Mouse (Mus musculus) embryonic facial prominence, embryonic 15.5 days (tissue): Measurements from ENCODE around the gene Eml1. TPM values are rescaled to one million over a fixed set of nuclear protein-coding genes. Genes with fewer than 3 reads are reported as not detected.
A peak's percentile ranks its signal among the peaks of the same experiment; 100 is the strongest.

ENCODE experiments used
- ATAC-seq: fragments of 200-750 bp; cut with Nextera tagmentation; 2 replicates; pipeline ENCODE4 v1.8.0; 2017; ENCODE audit warnings: low read depth, moderate TSS enrichment; ENCODE audit not compliant: insufficient number of reproducible peaks, low FRiP score, low TSS enrichment
- H3K27ac ChIP-seq: fragments of 300-500 bp; sonication (generic); replicated peaks from 2 replicates; pipeline ENCODE4 v1.5.1; 2015; ENCODE audit warnings: mild to moderate bottlenecking, inconsistent platforms
- H3K27me3 ChIP-seq: fragments of 300-500 bp; sonication (generic); 2 replicates; pipeline ENCODE4 v1.6.1; 2015; ENCODE audit warnings: inconsistent platforms
- H3K36me3 ChIP-seq: fragments of 300-500 bp; sonication (generic); 2 replicates; pipeline ENCODE4 v1.6.1; 2015; ENCODE audit warnings: mild to moderate bottlenecking, inconsistent platforms
- H3K4me1 ChIP-seq: fragments of 300-500 bp; sonication (generic); 2 replicates; pipeline ENCODE4 v1.6.1; 2015; ENCODE audit warnings: inconsistent platforms
- H3K4me2 ChIP-seq: fragments of 300-500 bp; sonication (generic); replicated peaks from 2 replicates; pipeline ENCODE4 v1.6.1; 2015; ENCODE audit warnings: mild to moderate bottlenecking, inconsistent platforms
- H3K4me3 ChIP-seq: fragments of 300-500 bp; sonication (generic); replicated peaks from 2 replicates; pipeline ENCODE4 v1.5.1; 2015; ENCODE audit warnings: mild to moderate bottlenecking, inconsistent platforms
- H3K9ac ChIP-seq: fragments of 300-500 bp; sonication (generic); 2 replicates; pipeline ENCODE4 v1.6.1; 2015; ENCODE audit warnings: inconsistent platforms
- H3K9me3 ChIP-seq: fragments of 300-500 bp; sonication (generic); replicated peaks from 2 replicates; pipeline ENCODE4 v1.6.1; 2016; ENCODE audit warnings: inconsistent platforms
- WGBS: fragments of 180-500 bp; shearing (Covaris S2); methylation state at CpG from one replicate; pipeline ENCODE4 v1.1.7; 2015; 5-methylcytosine and 5-hydroxymethylcytosine counted together
- polyA plus RNA-seq: library from polyadenylated mRNA; unstranded; fragments of >200 nt; fragmentation: Nextera tagmentation; extraction: Ambion mirVana; gene quantifications from 2 replicates; pipeline ENCODE4 v1.2.1, GENCODE M21; 2015

Gene Eml1
- polyA plus RNA-seq, 1 experiment from 2014 or later: 64.7 TPM

GRCm38 (mm10) chr12:108352371-108353136 is 18.2 kb upstream of the Eml1 start:
- Histone ChIP-seq H3K4me3 (peak overlapping the region; percentile 29), H3K36me3 (no peaks in the 10 kb centered on the region), H3K9me3 (no peaks in the 10 kb centered on the region), H3K4me2 (peak overlapping the region; percentile 50), H3K27me3 (peaks cover 45% of the 10 kb centered on the region), H3K4me1 (peaks cover 11% of the 10 kb centered on the region), H3K27ac (no peak overlapping the region), H3K9ac (no peak overlapping the region)
- ATAC-seq: no peak
- WGBS: 8% methylated on average over 35 of the region's 35 CpGs

DNA sequence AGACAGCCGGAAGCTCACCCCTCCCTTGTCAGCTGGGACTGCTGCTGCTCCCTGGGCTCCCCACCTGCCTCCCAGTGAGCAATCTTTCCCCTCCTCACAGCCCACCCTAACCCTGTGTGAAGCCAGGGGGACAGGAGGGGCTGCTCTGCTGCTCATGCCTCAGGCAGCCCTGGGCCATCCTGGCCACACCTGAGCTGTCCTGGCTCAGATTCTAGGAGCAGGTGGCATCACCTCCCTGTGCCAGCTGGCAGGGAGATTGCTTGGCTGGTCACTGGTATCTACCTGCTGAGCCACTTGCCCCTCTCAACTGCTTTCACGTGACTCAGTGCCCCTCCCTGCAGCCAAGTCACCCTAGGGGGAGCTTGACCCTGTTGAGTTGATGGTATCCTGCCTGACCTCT is 16.5 kb upstream of the Eml1 start:
- Histone ChIP-seq H3K27ac (no peak overlapping the region), H3K4me2 (no peak overlapping the region), H3K4me1 (peaks cover 11% of the 10 kb centered on the region), H3K9me3 (no peaks in the 10 kb centered on the region), H3K27me3 (peaks cover 45% of the 10 kb centered on the region), H3K36me3 (no peaks in the 10 kb centered on the region), H3K4me3 (no peak overlapping the region), H3K9ac (no peak overlapping the region)
- WGBS: 47% methylated on average over 2 of the region's 2 CpGs
- ATAC-seq: no peak

DNA sequence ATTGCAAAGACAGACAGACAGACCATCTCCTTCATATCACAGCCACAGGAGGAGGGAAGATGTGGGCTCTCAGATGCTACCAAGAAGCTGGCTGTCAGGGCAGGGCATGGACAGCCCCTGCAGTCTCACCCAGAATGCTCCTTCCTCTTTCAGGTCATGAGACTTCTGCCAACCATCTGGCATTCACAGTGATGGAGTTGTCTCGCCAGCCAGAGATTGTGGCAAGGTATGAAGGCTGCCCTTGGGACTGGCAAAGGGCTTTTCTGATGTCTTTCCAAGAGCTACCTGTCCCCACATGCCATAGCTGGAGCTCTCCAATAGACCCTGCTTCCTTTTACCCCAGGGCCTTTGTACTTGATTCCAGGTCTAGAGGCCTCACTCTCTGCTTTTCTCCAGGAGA is 15.5 kb upstream of the Eml1 start:
- Histone ChIP-seq H3K4me1 (peaks cover 11% of the 10 kb centered on the region), H3K27me3 (peaks cover 42% of the 10 kb centered on the region), H3K4me3 (no peak overlapping the region), H3K9ac (no peak overlapping the region), H3K27ac (no peak overlapping the region), H3K36me3 (no peaks in the 10 kb centered on the region), H3K9me3 (no peaks in the 10 kb centered on the region), H3K4me2 (no peak overlapping the region)
- 0 out of 2 replicates have a peak, but pooled peaks have one; percentile 13 for ATAC-seq
- WGBS: 90% methylated on average over 1 of the region's 1 CpGs

- Histone ChIP-seq H3K36me3 (no peaks in the 10 kb centered on the region), H3K9me3 (no peaks in the 10 kb centered on the region), H3K4me3 (no peak overlapping the region), H3K4me2 (no peak overlapping the region), H3K9ac (no peak overlapping the region), H3K27me3 (peaks cover 36% of the 10 kb centered on the region), H3K4me1 (peaks cover 11% of the 10 kb centered on the region), H3K27ac (no peak overlapping the region)
- no peak for ATAC-seq
Measured at GRCm38 (mm10) chr12:108355986-108356385, 14.8 kb upstream of the Eml1 start.

- no peak overlapping the region for H3K4me2 ChIP-seq
- H3K9me3 ChIP-seq: no peaks in the 10 kb centered on the region
- 5% methylated on average over 5 of the region's 5 CpGs for WGBS
- no peak overlapping the region for H3K9ac ChIP-seq
- peaks cover 24% of the 10 kb centered on the region for H3K4me1 ChIP-seq
- peak; percentile 73 for ATAC-seq
- H3K27ac ChIP-seq: no peak overlapping the region
- H3K36me3 ChIP-seq: no peaks in the 10 kb centered on the region
- no peak overlapping the region for H3K4me3 ChIP-seq
- H3K27me3 ChIP-seq: no peaks in the 10 kb centered on the region
Measured at GRCm38 (mm10) chr12:108363796-108364195, 7.0 kb upstream of the Eml1 start.

DNA sequence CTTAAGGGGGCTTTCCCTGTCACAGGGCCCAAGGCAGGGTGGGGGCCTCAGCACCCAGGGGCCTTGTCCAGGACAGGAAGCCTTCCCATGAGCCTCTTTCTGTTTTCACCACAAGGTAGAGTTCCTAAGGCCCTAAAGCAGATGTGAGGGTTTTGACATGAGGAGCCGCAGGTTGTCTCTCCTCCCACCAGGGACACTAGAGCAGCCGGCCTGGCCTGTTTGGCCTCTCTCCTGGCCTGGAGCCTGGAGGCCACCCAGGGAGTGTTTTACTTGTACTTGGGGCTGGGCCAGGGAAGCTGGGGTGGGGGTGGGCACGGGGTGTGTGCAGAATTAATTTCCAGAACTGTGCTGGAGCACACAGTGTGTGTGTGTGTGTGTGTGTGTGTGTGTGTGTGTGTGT is 5.4 kb upstream of the Eml1 start:
- ATAC-seq: no peak
- 10% methylated on average over 3 of the region's 3 CpGs for WGBS
- no peaks in the 10 kb centered on the region for H3K27me3 ChIP-seq

GRCm38 (mm10) chr12:108365868-108366267 is 4.9 kb upstream of the Eml1 start:
- no peaks in the 10 kb centered on the region for H3K27me3 ChIP-seq
- WGBS: 59% methylated on average over 7 of the region's 7 CpGs
- H3K4me3 ChIP-seq: no peak overlapping the region
- no peak overlapping the region; the same call in 1 of the 2 replicates for H3K27ac ChIP-seq
- no peak overlapping the region for H3K9ac ChIP-seq
- H3K4me1 ChIP-seq: peaks cover 37% of the 10 kb centered on the region
- no peak for ATAC-seq
- no peaks in the 10 kb centered on the region for H3K36me3 ChIP-seq
- H3K4me2 ChIP-seq: no peak overlapping the region
- H3K9me3 ChIP-seq: no peaks in the 10 kb centered on the region

More for the DNA sequence above, 5.4 kb upstream of the Eml1 start:
- H3K36me3 ChIP-seq: no peaks in the 10 kb centered on the region
- H3K4me2 ChIP-seq: no peak overlapping the region
- H3K9me3 ChIP-seq: no peaks in the 10 kb centered on the region
- H3K4me3 ChIP-seq: no peak overlapping the region
- H3K4me1 ChIP-seq: peaks cover 31% of the 10 kb centered on the region
- H3K27ac ChIP-seq: peak overlapping the region; percentile 60; the same call in 1 of the 2 replicates
- H3K9ac ChIP-seq: no peak overlapping the region

- Histone ChIP-seq H3K4me2 (no peak overlapping the region), H3K4me3 (no peak overlapping the region), H3K27me3 (no peaks in the 10 kb centered on the region), H3K36me3 (no peaks in the 10 kb centered on the region), H3K9me3 (no peaks in the 10 kb centered on the region), H3K4me1 (peaks cover 49% of the 10 kb centered on the region), H3K27ac (no peak overlapping the region), H3K9ac (no peak overlapping the region)
- no peak for ATAC-seq
- 64% methylated on average over 2 of the region's 2 CpGs for WGBS
Measured at GRCm38 (mm10) chr12:108367909-108368308, 2.8 kb upstream of the Eml1 start.

GRCm38 (mm10) chr12:108368921-108369320 is 1.8 kb upstream of the Eml1 start:
- WGBS: 68% methylated on average over 5 of the region's 5 CpGs

GRCm38 (mm10) chr12:108371429-108371765 is 640 bp downstream of the Eml1 start:
- ATAC-seq: no peak
- peaks cover 25% of the 10 kb centered on the region for H3K4me1 ChIP-seq

More at GRCm38 (mm10) chr12:108368921-108369320, 1.8 kb upstream of the Eml1 start:
- no peak overlapping the region for H3K4me2 ChIP-seq
- no peaks in the 10 kb centered on the region for H3K9me3 ChIP-seq
- peaks cover 45% of the 10 kb centered on the region for H3K4me1 ChIP-seq
- no peak overlapping the region for H3K4me3 ChIP-seq
- no peak for ATAC-seq
- H3K27me3 ChIP-seq: no peaks in the 10 kb centered on the region
- no peaks in the 10 kb centered on the region for H3K36me3 ChIP-seq
- H3K9ac ChIP-seq: no peak overlapping the region
- H3K27ac ChIP-seq: no peak overlapping the region

DNA sequence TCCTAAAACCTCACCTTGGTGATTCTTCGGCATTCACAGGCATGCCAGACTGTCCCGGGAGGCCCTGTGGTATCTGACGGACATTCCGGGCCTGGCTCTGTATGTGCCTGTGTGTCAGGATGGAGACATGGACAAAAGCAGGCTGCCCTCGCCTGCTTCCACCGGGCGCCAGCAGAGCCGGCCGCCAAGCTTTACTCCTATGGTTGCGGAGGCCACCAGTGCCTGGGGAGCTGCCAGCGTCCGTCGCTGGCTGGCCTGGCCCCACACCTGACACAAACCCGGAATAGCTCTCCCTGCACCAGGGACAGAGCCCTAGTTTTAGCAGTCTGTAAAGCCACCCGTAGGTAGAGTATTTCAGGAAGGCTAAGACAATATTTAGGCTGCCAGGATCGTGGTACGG is 1.5 kb downstream of the Eml1 start:
- Histone ChIP-seq H3K4me1 (peaks cover 25% of the 10 kb centered on the region), H3K4me2 (no peak overlapping the region), H3K27me3 (no peaks in the 10 kb centered on the region), H3K9ac (no peak overlapping the region), H3K27ac (no peak overlapping the region), H3K4me3 (no peak overlapping the region), H3K9me3 (no peaks in the 10 kb centered on the region), H3K36me3 (no peaks in the 10 kb centered on the region)
- WGBS: 81% methylated on average over 17 of the region's 17 CpGs
- no peak for ATAC-seq

More at GRCm38 (mm10) chr12:108371429-108371765, 640 bp downstream of the Eml1 start:
- Histone ChIP-seq H3K9ac (no peak overlapping the region), H3K27me3 (no peaks in the 10 kb centered on the region), H3K27ac (0 out of 2 replicates have a peak overlapping the region, but pooled peaks have one; percentile 13), H3K4me2 (no peak overlapping the region), H3K9me3 (no peaks in the 10 kb centered on the region), H3K36me3 (no peaks in the 10 kb centered on the region), H3K4me3 (no peak overlapping the region)
- 70% methylated on average over 6 of the region's 6 CpGs for WGBS

DNA sequence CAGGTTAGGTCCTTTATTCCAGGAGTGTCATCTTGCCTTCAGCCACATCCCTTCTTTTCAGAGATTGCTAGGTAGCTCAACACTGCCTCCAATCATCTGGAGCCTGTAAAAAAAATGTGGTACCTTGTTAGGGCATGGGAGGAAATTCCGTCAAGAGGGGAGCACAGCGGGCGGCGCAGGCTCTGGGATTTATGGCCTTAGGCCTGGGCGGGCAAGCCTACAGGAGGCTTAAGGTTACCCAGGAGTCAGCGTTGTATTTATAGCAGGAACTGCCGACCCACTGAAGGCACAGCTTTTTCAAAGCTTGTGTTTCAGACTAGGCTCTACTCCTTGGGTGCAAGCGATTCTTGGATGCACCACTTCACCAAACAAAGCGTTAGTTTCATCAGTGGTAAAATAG is 2.9 kb downstream of the Eml1 start:
- ATAC-seq: no peak
- Histone ChIP-seq H3K27me3 (no peaks in the 10 kb centered on the region), H3K4me1 (peaks cover 25% of the 10 kb centered on the region), H3K9me3 (no peaks in the 10 kb centered on the region), H3K9ac (no peak overlapping the region), H3K27ac (no peak overlapping the region), H3K36me3 (no peaks in the 10 kb centered on the region), H3K4me2 (no peak overlapping the region), H3K4me3 (no peak overlapping the region)
- 63% methylated on average over 9 of the region's 9 CpGs for WGBS
